Mouse (Mus musculus): ENCODE measurements at regions not wholly inside any gene's neighbourhood (a gene's known extent, or its start where the extent isn't known, plus 50 kb on each side); places are given as distances from the start of the nearest gene placed in this dataset.

GRCm38 (mm10) chr10:55194144-55194543, 912.6 kb upstream of the Msl3l2 start:
- no peak for TF ChIP-seq MYOD1 (IDR thresholded peaks at IDR 0.05; ENCODE audit: control insufficient read depth, insufficient read length, low read depth)
- TF ChIP-seq MYOG (IDR thresholded peaks at IDR 0.05; ENCODE audit: control insufficient read depth, extremely low read depth, insufficient read length): no peak
- no peak for TF ChIP-seq USF1 (IDR thresholded peaks at IDR 0.05; ENCODE audit: low read depth)
- no peak for TF ChIP-seq MAX (IDR thresholded peaks at IDR 0.05)
- TF ChIP-seq CTCF (IDR thresholded peaks at IDR 0.05; ENCODE audit: control insufficient read depth, insufficient read depth, insufficient read length): no peak
- TF ChIP-seq FOSL1 (IDR thresholded peaks at IDR 0.05; ENCODE audit: insufficient read depth, low read length, poor library complexity, severe bottlenecking): no peak
- no peak for TF ChIP-seq CEBPB (IDR thresholded peaks at IDR 0.05; ENCODE audit: low read depth)
- no peaks in the 10 kb centered on the region for H3K36me3 ChIP-seq (ENCODE audit: control insufficient read depth, insufficient read depth)
- H3K27me3 ChIP-seq (ENCODE audit: control insufficient read depth, insufficient read depth, insufficient read length): no peaks in the 10 kb centered on the region
- H3K4me3 ChIP-seq (ENCODE audit: insufficient read depth, poor library complexity, severe bottlenecking): no peak overlapping the region
- no peaks in the 10 kb centered on the region for H3K79me3 ChIP-seq (ENCODE audit: low read depth)
- no peak overlapping the region for H3ac ChIP-seq (ENCODE audit: control insufficient read depth, insufficient read length, low read depth)
- H3K79me2 ChIP-seq (ENCODE audit: control insufficient read depth, insufficient read depth): no peaks in the 10 kb centered on the region

DNA sequence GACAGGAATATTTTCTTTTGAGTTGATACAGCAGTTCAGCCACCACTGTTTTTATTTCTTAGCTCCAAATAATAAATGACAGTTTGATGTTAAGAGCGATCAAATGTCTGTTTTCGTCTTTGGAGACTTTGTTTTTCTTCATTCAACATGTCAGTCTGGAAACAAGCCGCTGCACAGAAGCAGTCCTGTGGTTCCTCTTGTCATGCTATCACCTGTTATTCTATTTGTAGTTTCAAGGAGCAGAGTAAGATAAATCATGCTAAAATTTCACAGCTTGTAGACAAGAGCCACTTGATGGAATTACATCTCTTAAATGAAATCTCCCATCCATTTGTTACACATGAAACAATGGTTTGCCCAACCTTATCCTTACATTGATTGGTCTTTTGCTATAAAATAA, 911.5 kb upstream of the Msl3l2 start:
- no peaks in the 10 kb centered on the region for H3K79me2 ChIP-seq (ENCODE audit: control insufficient read depth, insufficient read depth)

DNA sequence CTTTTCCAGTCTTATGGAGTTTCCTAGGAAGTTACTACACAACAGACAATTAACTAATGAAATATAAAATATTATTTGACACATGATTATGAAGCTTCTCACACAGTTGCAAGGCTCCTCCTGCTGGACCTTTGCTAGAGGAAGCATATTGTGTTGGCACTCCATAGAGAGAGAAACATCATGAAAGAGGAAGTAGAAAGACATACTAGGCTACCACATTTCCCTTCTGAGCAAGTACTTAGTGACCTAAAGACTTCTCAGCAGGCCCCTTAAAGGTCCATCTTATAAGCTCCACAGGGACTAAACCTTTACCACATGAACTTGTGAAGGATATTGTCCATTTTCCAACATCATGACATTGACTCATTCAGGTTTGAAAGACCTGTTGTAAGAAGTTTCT, 869.6 kb upstream of the Msl3l2 start:
- H3K36me3 ChIP-seq (ENCODE audit: control insufficient read depth, insufficient read depth): no peaks in the 10 kb centered on the region
- no peak overlapping the region for H3K4me3 ChIP-seq (ENCODE audit: insufficient read depth, poor library complexity, severe bottlenecking)
- no peaks in the 10 kb centered on the region for H3K27me3 ChIP-seq (ENCODE audit: control insufficient read depth, insufficient read depth, insufficient read length)
- H3K79me2 ChIP-seq (ENCODE audit: control insufficient read depth, insufficient read depth): no peaks in the 10 kb centered on the region
- H3ac ChIP-seq (ENCODE audit: control insufficient read depth, insufficient read length, low read depth): no peak overlapping the region
- H3K79me3 ChIP-seq (ENCODE audit: low read depth): no peaks in the 10 kb centered on the region
- TF ChIP-seq CTCF (IDR thresholded peaks at IDR 0.05; ENCODE audit: control insufficient read depth, insufficient read depth, insufficient read length) (no peak), USF1 (IDR thresholded peaks at IDR 0.05; ENCODE audit: low read depth) (no peak), MYOD1 (IDR thresholded peaks at IDR 0.05; ENCODE audit: control insufficient read depth, insufficient read length, low read depth) (no peak), MAX (IDR thresholded peaks at IDR 0.05) (no peak), CEBPB (IDR thresholded peaks at IDR 0.05; ENCODE audit: low read depth) (no peak), FOSL1 (IDR thresholded peaks at IDR 0.05; ENCODE audit: insufficient read depth, low read length, poor library complexity, severe bottlenecking) (no peak), MYOG (IDR thresholded peaks at IDR 0.05; ENCODE audit: control insufficient read depth, extremely low read depth, insufficient read length) (no peak)

More for the DNA sequence above, 911.5 kb upstream of the Msl3l2 start:
- TF ChIP-seq CEBPB (IDR thresholded peaks at IDR 0.05; ENCODE audit: low read depth) (no peak), MAX (IDR thresholded peaks at IDR 0.05) (no peak), FOSL1 (IDR thresholded peaks at IDR 0.05; ENCODE audit: insufficient read depth, low read length, poor library complexity, severe bottlenecking) (no peak), USF1 (IDR thresholded peaks at IDR 0.05; ENCODE audit: low read depth) (no peak), MYOG (IDR thresholded peaks at IDR 0.05; ENCODE audit: control insufficient read depth, extremely low read depth, insufficient read length) (no peak), MYOD1 (IDR thresholded peaks at IDR 0.05; ENCODE audit: control insufficient read depth, insufficient read length, low read depth) (no peak), CTCF (IDR thresholded peaks at IDR 0.05; ENCODE audit: control insufficient read depth, insufficient read depth, insufficient read length) (no peak)
- Histone ChIP-seq H3K4me3 (ENCODE audit: insufficient read depth, poor library complexity, severe bottlenecking) (no peak overlapping the region), H3K79me3 (ENCODE audit: low read depth) (no peaks in the 10 kb centered on the region), H3K36me3 (ENCODE audit: control insufficient read depth, insufficient read depth) (no peaks in the 10 kb centered on the region), H3K27me3 (ENCODE audit: control insufficient read depth, insufficient read depth, insufficient read length) (no peaks in the 10 kb centered on the region), H3ac (ENCODE audit: control insufficient read depth, insufficient read length, low read depth) (no peak overlapping the region)

- H3ac ChIP-seq (ENCODE audit: control insufficient read depth, insufficient read length, low read depth): no peak overlapping the region
- no peaks in the 10 kb centered on the region for H3K79me3 ChIP-seq (ENCODE audit: low read depth)
- TF ChIP-seq MAX (IDR thresholded peaks at IDR 0.05): no peak
- TF ChIP-seq USF1 (IDR thresholded peaks at IDR 0.05; ENCODE audit: low read depth): peak; percentile 67
- H3K27me3 ChIP-seq (ENCODE audit: control insufficient read depth, insufficient read depth, insufficient read length): no peaks in the 10 kb centered on the region
- no peak overlapping the region for H3K4me3 ChIP-seq (ENCODE audit: insufficient read depth, poor library complexity, severe bottlenecking)
- H3K36me3 ChIP-seq (ENCODE audit: control insufficient read depth, insufficient read depth): no peaks in the 10 kb centered on the region
- H3K79me2 ChIP-seq (ENCODE audit: control insufficient read depth, insufficient read depth): no peaks in the 10 kb centered on the region
Measured at GRCm38 (mm10) chr10:55257351-55257750, 849.4 kb upstream of the Msl3l2 start.

- no peak overlapping the region for H3K4me3 ChIP-seq (ENCODE audit: insufficient read depth, poor library complexity, severe bottlenecking)
- no peaks in the 10 kb centered on the region for H3K27me3 ChIP-seq (ENCODE audit: control insufficient read depth, insufficient read depth, insufficient read length)
- no peaks in the 10 kb centered on the region for H3K79me2 ChIP-seq (ENCODE audit: control insufficient read depth, insufficient read depth)
- H3ac ChIP-seq (ENCODE audit: control insufficient read depth, insufficient read length, low read depth): no peak overlapping the region
- no peaks in the 10 kb centered on the region for H3K36me3 ChIP-seq (ENCODE audit: control insufficient read depth, insufficient read depth)
- no peaks in the 10 kb centered on the region for H3K79me3 ChIP-seq (ENCODE audit: low read depth)
- TF ChIP-seq FOSL1 (IDR thresholded peaks at IDR 0.05; ENCODE audit: insufficient read depth, low read length, poor library complexity, severe bottlenecking): no peak
- TF ChIP-seq CTCF (IDR thresholded peaks at IDR 0.05; ENCODE audit: control insufficient read depth, insufficient read depth, insufficient read length): no peak
- no peak for TF ChIP-seq MYOG (IDR thresholded peaks at IDR 0.05; ENCODE audit: control insufficient read depth, extremely low read depth, insufficient read length)
- TF ChIP-seq USF1 (IDR thresholded peaks at IDR 0.05; ENCODE audit: low read depth): no peak
- no peak for TF ChIP-seq MYOD1 (IDR thresholded peaks at IDR 0.05; ENCODE audit: control insufficient read depth, insufficient read length, low read depth)
- no peak for TF ChIP-seq MAX (IDR thresholded peaks at IDR 0.05)
- no peak for TF ChIP-seq CEBPB (IDR thresholded peaks at IDR 0.05; ENCODE audit: low read depth)
Measured at GRCm38 (mm10) chr10:55300141-55300540, 806.6 kb upstream of the Msl3l2 start.

DNA sequence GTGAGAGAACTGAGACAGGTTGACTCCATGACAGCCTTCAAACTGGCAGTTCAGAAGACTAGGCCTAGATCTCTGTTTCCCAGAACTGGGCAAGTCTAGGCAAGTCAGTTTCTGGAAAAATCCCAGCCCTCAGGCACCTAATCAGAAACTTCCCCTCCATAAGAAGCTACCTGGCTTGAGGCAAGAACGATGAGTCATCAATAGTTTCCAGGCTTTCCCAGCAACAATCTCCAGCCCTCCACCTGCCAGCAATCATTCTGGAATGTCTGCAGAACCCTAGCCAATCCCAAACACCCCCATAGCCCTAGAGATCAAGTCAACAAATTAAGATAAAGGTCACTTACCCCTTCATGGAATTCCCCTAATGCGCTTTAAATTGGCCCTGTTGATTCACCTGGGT, 772.9 kb upstream of the Msl3l2 start:
- no peaks in the 10 kb centered on the region for H3K79me3 ChIP-seq (ENCODE audit: low read depth)
- no peaks in the 10 kb centered on the region for H3K36me3 ChIP-seq (ENCODE audit: control insufficient read depth, insufficient read depth)
- no peak overlapping the region for H3K4me3 ChIP-seq (ENCODE audit: insufficient read depth, poor library complexity, severe bottlenecking)
- H3K79me2 ChIP-seq (ENCODE audit: control insufficient read depth, insufficient read depth): no peaks in the 10 kb centered on the region
- H3ac ChIP-seq (ENCODE audit: control insufficient read depth, insufficient read length, low read depth): no peak overlapping the region
- TF ChIP-seq USF1 (IDR thresholded peaks at IDR 0.05; ENCODE audit: low read depth): no peak
- no peak for TF ChIP-seq MYOG (IDR thresholded peaks at IDR 0.05; ENCODE audit: control insufficient read depth, extremely low read depth, insufficient read length)
- no peak for TF ChIP-seq MYOD1 (IDR thresholded peaks at IDR 0.05; ENCODE audit: control insufficient read depth, insufficient read length, low read depth)
- TF ChIP-seq FOSL1 (IDR thresholded peaks at IDR 0.05; ENCODE audit: insufficient read depth, low read length, poor library complexity, severe bottlenecking): no peak
- no peaks in the 10 kb centered on the region for H3K27me3 ChIP-seq (ENCODE audit: control insufficient read depth, insufficient read depth, insufficient read length)

All from C2C12 (cell line).